Mouse (Mus musculus) telencephalon, adult 2 months (tissue): ENCODE results near the gene Csnk1d.

Source experiments
- DNase-seq: peaks from one replicate; pipeline ENCODE4 v3.0.0-alpha.2; 2011; ENCODE audit warnings: low read depth, low spot score

The Csnk1d gene

GRCm38 (mm10) chr11:120990951-120991526 is at the start of gene Csnk1d:
TSS of gene Csnk1d (minus strand) at chr11:120991330.
- peak; percentile 90 for DNase-seq

- no peak for DNase-seq
Measured at GRCm38 (mm10) chr11:121039302-121039701, 48.2 kb upstream of the Csnk1d start, which contains the start of gene Cd7. TSS of gene Cd7 (minus strand) at chr11:121039418.

GRCm38 (mm10) chr11:121038366-121039240 is 47.5 kb upstream of the Csnk1d start:
- DNase-seq = peak; percentile 62

GRCm38 (mm10) chr11:121033118-121033517 is 42.0 kb upstream of the Csnk1d start:
- DNase-seq = no peak

GRCm38 (mm10) chr11:121027259-121027658 is 36.1 kb upstream of the Csnk1d start:
- DNase-seq = no peak

- no peak for DNase-seq
Measured at GRCm38 (mm10) chr11:121024163-121024562, 33.0 kb upstream of the Csnk1d start.

- DNase-seq = no peak
Measured at GRCm38 (mm10) chr11:121019501-121019900, 28.4 kb upstream of the Csnk1d start.

GRCm38 (mm10) chr11:121017703-121018102 is 26.6 kb upstream of the Csnk1d start:
- no peak for DNase-seq

- no peak for DNase-seq
Measured at GRCm38 (mm10) chr11:121015472-121015871, 24.3 kb upstream of the Csnk1d start.

GRCm38 (mm10) chr11:121014896-121015300 is 23.8 kb upstream of the Csnk1d start:
- DNase-seq = peak; percentile 71

GRCm38 (mm10) chr11:121013656-121014055 is 22.5 kb upstream of the Csnk1d start:
- no peak for DNase-seq

GRCm38 (mm10) chr11:121010044-121010755 is 19.1 kb upstream of the Csnk1d start:
- DNase-seq = no peak

GRCm38 (mm10) chr11:121006184-121006583 is 15.1 kb upstream of the Csnk1d start:
- no peak for DNase-seq

GRCm38 (mm10) chr11:121004281-121004680 is 13.2 kb upstream of the Csnk1d start:
- no peak for DNase-seq

GRCm38 (mm10) chr11:121001966-121002365 is 10.8 kb upstream of the Csnk1d start:
- no peak for DNase-seq

- no peak for DNase-seq
Measured at GRCm38 (mm10) chr11:120994741-120995140, 3.6 kb upstream of the Csnk1d start.

- DNase-seq = no peak
Measured at GRCm38 (mm10) chr11:120993586-120993985, 2.5 kb upstream of the Csnk1d start.

- no peak for DNase-seq
Measured at GRCm38 (mm10) chr11:120993080-120993479, 1.9 kb upstream of the Csnk1d start.

- DNase-seq = no peak
Measured at GRCm38 (mm10) chr11:120991791-120992190, 661 bp upstream of the Csnk1d start.

GRCm38 (mm10) chr11:120990126-120990781 is 876 bp downstream of the Csnk1d start:
- no peak for DNase-seq

- no peak for DNase-seq
Measured at GRCm38 (mm10) chr11:120989523-120989922, 1.6 kb downstream of the Csnk1d start.

GRCm38 (mm10) chr11:120988410-120988809 is 2.7 kb downstream of the Csnk1d start:
- DNase-seq = no peak
